Mouse (Mus musculus) lung, embryonic 16.5 days (tissue): Measurements from ENCODE around the gene Emb. TPM values are rescaled to one million over a fixed set of nuclear protein-coding genes. Genes with fewer than 3 reads are reported as not detected.
"Not testable (repeated sequence)": the region's sequence is repeated elsewhere in the genome, so short reads cannot be mapped to it uniquely, and the experiment has no call there.

ENCODE experiments used
- ATAC-seq: fragments of 200-750 bp; cut with Nextera tagmentation; 2 replicates; pipeline ENCODE4 v1.8.0; 2017; ENCODE audit warnings: low read depth, mild to moderate bottlenecking, moderate library complexity
- H3K27ac ChIP-seq: fragments of 300-500 bp; sonication (generic); 2 replicates; pipeline ENCODE4 v1.5.1; 2014; ENCODE audit warnings: mild to moderate bottlenecking, control low read depth, low read length
- H3K27me3 ChIP-seq: fragments of 300-500 bp; sonication (generic); 2 replicates; pipeline ENCODE4 v1.6.1; 2014; ENCODE audit warnings: low read depth, low read length, mixed read lengths; ENCODE audit not compliant: control insufficient read depth, insufficient read depth
- H3K36me3 ChIP-seq: fragments of 300-500 bp; sonication (generic); 2 replicates; pipeline ENCODE4 v1.6.1; 2014; ENCODE audit warnings: low read length; ENCODE audit not compliant: control insufficient read depth, insufficient read depth
- H3K4me1 ChIP-seq: fragments of 300-500 bp; sonication (generic); replicated peaks from 2 replicates; pipeline ENCODE4 v1.6.1; 2014; ENCODE audit warnings: low read length, mixed read lengths; ENCODE audit not compliant: control insufficient read depth, insufficient read depth
- H3K4me2 ChIP-seq: fragments of 300-500 bp; sonication (generic); 2 replicates; pipeline ENCODE4 v1.6.1; 2014; ENCODE audit warnings: low read depth, low read length, control low read depth
- H3K4me3 ChIP-seq: fragments of 300-500 bp; sonication (generic); 2 replicates; pipeline ENCODE4 v1.5.1; 2014; ENCODE audit warnings: mild to moderate bottlenecking, low read length, control low read depth
- H3K9ac ChIP-seq: fragments of 300-500 bp; sonication (generic); 2 replicates; pipeline ENCODE4 v1.6.1; 2014; ENCODE audit warnings: low read length, control low read depth
- H3K9me3 ChIP-seq: fragments of 300-500 bp; sonication (generic); 2 replicates; pipeline ENCODE4 v1.6.1; 2016; ENCODE audit warnings: low read length; ENCODE audit not compliant: control insufficient read depth
- WGBS: fragments of 180-500 bp; shearing (Covaris S2); extraction: QIAGEN DNeasy Blood & Tissue Kit; methylation state at CpG from one replicate; pipeline ENCODE4 v1.1.7; 2014; 5-methylcytosine and 5-hydroxymethylcytosine counted together
- polyA plus RNA-seq: library from polyadenylated mRNA; unstranded; fragments of >200 nt; fragmentation: Nextera tagmentation; extraction: Ambion mirVana; gene quantifications from 2 replicates; pipeline ENCODE4 v1.2.1, GENCODE M21; 2015

Gene Emb
- 16.2 and 19.8 TPM in 2 replicates for polyA plus RNA-seq

GRCm38 (mm10) chr13:117208236-117208635 is at the start of gene Emb:
TSS of gene Emb (plus strand) at chr13:117208536.
- H3K9ac ChIP-seq = no peak within 1 kb of the TSS
- H3K36me3 ChIP-seq = no peaks in the 10 kb centered on the region
- H3K9me3 ChIP-seq = no peaks in the 10 kb centered on the region
- no peak within 1 kb of the TSS for H3K4me2 ChIP-seq
- WGBS = 36% methylated on average over 6 of the region's 6 CpGs
- no peak within 1 kb of the TSS for H3K27ac ChIP-seq
- no peak for ATAC-seq
- no peaks in the 10 kb centered on the region for H3K4me1 ChIP-seq
- H3K4me3 ChIP-seq = no peak within 1 kb of the TSS
- no peaks in the 10 kb centered on the region for H3K27me3 ChIP-seq

- Histone ChIP-seq H3K9me3 (no peaks in the 10 kb centered on the region), H3K36me3 (no peaks in the 10 kb centered on the region), H3K4me1 (no peaks in the 10 kb centered on the region), H3K9ac (no peak overlapping the region), H3K4me3 (no peak overlapping the region), H3K27me3 (no peaks in the 10 kb centered on the region), H3K4me2 (no peak overlapping the region), H3K27ac (no peak overlapping the region)
- WGBS = 85% methylated on average over 5 of the region's 5 CpGs
- no peak for ATAC-seq
Observed at GRCm38 (mm10) chr13:117163906-117164305, 44.4 kb upstream of the Emb start.

DNA sequence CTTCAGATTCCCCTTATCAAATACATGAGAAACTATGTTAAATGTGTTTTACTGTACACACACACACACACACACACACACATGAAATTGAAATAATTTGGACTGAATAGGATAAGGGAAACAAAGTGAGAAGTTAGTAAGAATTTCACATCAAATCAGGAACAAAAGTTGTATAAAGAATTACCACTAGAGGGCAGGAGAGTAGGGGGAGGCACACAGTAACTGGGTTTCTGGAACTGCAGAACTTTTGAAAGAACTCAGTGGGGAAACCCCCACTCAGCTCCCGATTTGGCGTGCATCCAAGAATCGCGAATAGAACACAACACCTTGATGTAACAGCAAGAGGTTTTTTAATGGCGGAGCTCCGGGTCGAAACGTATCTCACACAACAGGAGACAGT is 43.3 kb upstream of the Emb start:
- Histone ChIP-seq H3K27ac (no peak overlapping the region), H3K9me3 (no peaks in the 10 kb centered on the region), H3K4me3 (no peak overlapping the region), H3K4me2 (no peak overlapping the region), H3K9ac (no peak overlapping the region), H3K36me3 (no peaks in the 10 kb centered on the region), H3K4me1 (no peaks in the 10 kb centered on the region), H3K27me3 (no peaks in the 10 kb centered on the region)
- 89% methylated on average over 8 of the region's 8 CpGs for WGBS
- ATAC-seq = no peak

DNA sequence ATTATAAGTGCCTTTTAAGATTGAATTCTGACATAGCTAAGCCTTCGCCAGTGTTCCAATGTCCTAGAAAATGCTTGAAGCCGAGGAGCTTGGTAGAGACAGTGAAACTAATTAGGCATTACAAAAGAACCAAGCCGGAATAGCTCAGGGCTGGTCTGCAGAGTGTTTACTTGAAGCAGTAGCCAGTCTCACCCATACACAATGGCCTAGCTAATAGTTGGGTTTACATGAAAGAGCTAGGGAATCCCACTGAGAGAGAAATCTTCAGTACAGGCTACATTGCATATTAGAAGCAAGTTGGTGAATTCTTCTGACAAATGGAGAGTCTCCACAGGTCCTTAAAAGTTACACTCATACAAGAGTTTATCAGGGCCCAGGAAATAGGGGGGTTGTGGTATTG is 27.4 kb upstream of the Emb start:
- ATAC-seq = not testable (repeated sequence)
- 81% methylated on average over 3 of the region's 3 CpGs for WGBS

GRCm38 (mm10) chr13:117183288-117183687 is 25.0 kb upstream of the Emb start:
- H3K27ac ChIP-seq = no peak overlapping the region
- ATAC-seq = no peak
- 60% methylated on average over 6 of the region's 6 CpGs for WGBS
- no peak overlapping the region for H3K9ac ChIP-seq
- no peaks in the 10 kb centered on the region for H3K9me3 ChIP-seq
- no peaks in the 10 kb centered on the region for H3K36me3 ChIP-seq
- H3K4me2 ChIP-seq = no peak overlapping the region
- no peak overlapping the region for H3K4me3 ChIP-seq
- no peaks in the 10 kb centered on the region for H3K4me1 ChIP-seq
- H3K27me3 ChIP-seq = no peaks in the 10 kb centered on the region

More for the DNA sequence above, 27.4 kb upstream of the Emb start:
- not testable (repeated sequence) for H3K4me2 ChIP-seq, H3K4me3 ChIP-seq, H3K36me3 ChIP-seq, H3K9me3 ChIP-seq, H3K9ac ChIP-seq, H3K4me1 ChIP-seq, H3K27me3 ChIP-seq, H3K27ac ChIP-seq

DNA sequence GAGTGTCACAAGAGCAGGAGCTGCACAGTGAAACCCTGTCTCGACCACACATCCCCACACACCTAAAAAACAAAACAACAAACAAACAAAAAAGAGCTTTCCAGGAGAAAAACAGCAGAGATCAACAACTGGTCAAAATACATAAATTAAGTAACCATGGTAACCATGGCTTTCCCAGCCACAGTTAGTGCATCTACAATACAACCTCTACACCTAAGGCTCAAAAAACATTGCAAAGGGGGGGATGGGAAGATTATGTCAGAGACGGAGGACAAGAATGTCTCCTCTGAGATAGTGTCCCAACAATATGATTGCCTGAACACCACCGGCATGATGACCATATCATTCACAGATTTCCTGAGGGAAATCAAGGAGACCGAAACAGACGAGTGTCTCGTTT is 23.0 kb upstream of the Emb start:
- Histone ChIP-seq H3K4me3 (no peak overlapping the region), H3K27me3 (no peaks in the 10 kb centered on the region), H3K27ac (no peak overlapping the region), H3K4me1 (no peaks in the 10 kb centered on the region), H3K4me2 (no peak overlapping the region), H3K36me3 (no peaks in the 10 kb centered on the region), H3K9ac (no peak overlapping the region), H3K9me3 (no peaks in the 10 kb centered on the region)
- ATAC-seq = no peak
- 72% methylated on average over 6 of the region's 6 CpGs for WGBS

DNA sequence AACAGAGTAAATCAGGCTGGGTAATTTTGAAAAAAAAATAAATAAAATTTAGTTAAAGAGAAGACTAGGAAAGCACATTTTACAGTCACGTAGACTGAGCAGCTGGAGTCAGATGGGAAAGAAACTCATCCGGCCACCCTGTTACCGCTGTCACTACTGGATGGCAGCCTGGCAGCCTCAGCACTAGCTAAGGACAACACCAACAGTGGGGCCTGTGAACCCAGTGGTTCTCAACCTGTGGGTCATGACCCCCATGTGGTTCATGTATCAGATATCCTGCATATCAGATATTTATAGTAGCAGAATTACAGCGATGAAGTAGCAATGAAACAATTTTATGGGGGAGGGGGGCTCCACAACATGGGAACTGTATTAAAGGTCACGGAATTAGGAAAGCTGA is 16.2 kb upstream of the Emb start:
- no peak for ATAC-seq
- Histone ChIP-seq H3K27ac (no peak overlapping the region), H3K4me2 (no peak overlapping the region), H3K36me3 (no peaks in the 10 kb centered on the region), H3K4me1 (no peaks in the 10 kb centered on the region), H3K4me3 (no peak overlapping the region), H3K9ac (no peak overlapping the region), H3K27me3 (no peaks in the 10 kb centered on the region), H3K9me3 (no peaks in the 10 kb centered on the region)
- WGBS = 73% methylated on average over 5 of the region's 5 CpGs

DNA sequence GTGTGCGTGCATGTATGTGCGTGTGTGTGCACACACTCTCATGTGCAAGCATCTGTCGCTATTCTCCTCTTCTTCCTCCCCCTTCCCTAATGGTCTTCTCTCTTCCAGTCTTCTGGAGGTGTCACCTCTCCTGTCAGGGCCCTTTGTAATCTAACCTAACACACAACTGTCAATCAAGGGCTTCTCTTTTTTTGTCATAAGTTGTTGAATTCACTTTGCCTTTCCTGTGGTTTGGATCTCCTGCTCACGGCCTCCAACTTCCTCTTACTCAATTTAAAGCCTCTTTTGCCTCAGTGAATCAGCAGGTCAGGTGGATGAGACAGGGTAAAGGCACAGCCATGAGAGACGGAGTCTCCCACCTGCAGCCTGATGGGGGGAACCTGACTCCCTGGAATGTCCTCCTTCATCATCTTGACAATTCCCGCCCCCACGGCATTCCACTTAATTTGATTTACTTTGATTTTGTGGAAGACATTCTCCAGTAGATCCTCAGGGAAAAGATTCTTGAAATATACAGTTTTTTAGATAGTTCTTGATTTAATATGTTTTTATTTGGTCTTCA is 14.8 kb upstream of the Emb start:
- H3K4me2 ChIP-seq = no peak overlapping the region
- H3K27me3 ChIP-seq = no peaks in the 10 kb centered on the region
- H3K27ac ChIP-seq = no peak overlapping the region
- no peaks in the 10 kb centered on the region for H3K36me3 ChIP-seq
- no peak overlapping the region for H3K9ac ChIP-seq
- no peak for ATAC-seq
- 47% methylated on average over 7 of the region's 7 CpGs for WGBS
- H3K4me3 ChIP-seq = no peak overlapping the region
- H3K9me3 ChIP-seq = no peaks in the 10 kb centered on the region
- H3K4me1 ChIP-seq = no peaks in the 10 kb centered on the region

GRCm38 (mm10) chr13:117195569-117196495 is 12.5 kb upstream of the Emb start:
- Histone ChIP-seq H3K27ac (no peak overlapping the region), H3K9me3 (no peaks in the 10 kb centered on the region), H3K9ac (no peak overlapping the region), H3K27me3 (no peaks in the 10 kb centered on the region), H3K4me2 (no peak overlapping the region), H3K4me1 (no peaks in the 10 kb centered on the region), H3K36me3 (no peaks in the 10 kb centered on the region), H3K4me3 (no peak overlapping the region)
- 75% methylated on average over 13 of the region's 13 CpGs for WGBS
- no peak for ATAC-seq
